Mouse (Mus musculus) activated CD4-positive, CD25-positive, alpha-beta regulatory T cell, adult 4 months (primary cell): ENCODE data around the gene Olfr74. TPM values are rescaled to one million over a fixed set of nuclear protein-coding genes. Genes with fewer than 3 reads are reported as not detected.
"Not testable (repeated sequence)": the region's sequence is repeated elsewhere in the genome, so short reads cannot be mapped to it uniquely, and the experiment has no call there.

ENCODE experiments used
- ATAC-seq: one replicate; pipeline ENCODE4 v1.8.0; 2017
- polyA plus RNA-seq, 2 experiments: library from polyadenylated mRNA; unstranded; fragments of 100-300 nt; shearing (Covaris generic); gene quantifications; one replicate each; pipeline ENCODE4 v1.2.1; 2017

The Olfr74 gene
- not detected for polyA plus RNA-seq

DNA sequence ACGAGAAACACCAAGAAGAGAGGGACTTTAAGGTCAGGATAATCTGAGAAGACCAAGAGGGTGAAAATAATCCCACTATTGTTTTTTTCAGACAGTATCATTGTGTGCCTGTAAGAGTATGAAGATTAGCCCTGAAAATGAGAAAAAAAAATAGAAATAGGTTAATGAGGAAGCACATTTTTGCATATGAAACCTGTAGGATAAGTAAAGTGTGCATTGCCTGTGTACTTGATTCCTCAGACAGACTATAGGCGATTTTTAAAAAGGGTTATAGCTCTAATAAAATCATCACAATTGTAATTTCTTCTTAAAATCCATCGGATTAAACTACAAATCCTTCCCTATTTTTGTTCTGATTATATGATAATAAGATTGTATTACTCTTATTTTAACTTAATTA lies at the start of gene Olfr74:
Gene Olfr74, minus strand, starts transcription at position 101 of the 400 bp plus-strand sequence.
- no peak for ATAC-seq

DNA sequence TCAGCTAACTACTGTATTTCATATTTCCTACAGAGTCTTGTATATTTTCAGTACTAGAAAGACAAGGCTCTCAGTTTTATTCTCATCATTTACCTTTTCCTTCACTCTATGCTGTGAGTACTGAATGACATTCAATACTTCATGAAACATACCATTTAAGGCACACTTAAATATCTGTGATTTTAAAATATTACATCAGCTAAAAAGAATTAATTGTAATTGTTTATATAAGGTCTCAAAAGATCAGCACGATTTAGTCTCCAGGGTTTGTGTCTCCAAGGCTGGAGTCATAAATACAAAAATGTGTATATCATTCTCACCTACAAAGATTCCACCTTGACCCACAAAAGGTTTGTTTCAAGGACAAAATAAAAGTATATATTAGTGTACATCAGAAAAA lies 48.0 kb upstream of the Olfr74 start, which contains the start of gene Olfr1161:
Gene Olfr1161, plus strand, starts transcription at position 301 of the 400 bp plus-strand sequence.
- ATAC-seq: not testable (repeated sequence)

DNA sequence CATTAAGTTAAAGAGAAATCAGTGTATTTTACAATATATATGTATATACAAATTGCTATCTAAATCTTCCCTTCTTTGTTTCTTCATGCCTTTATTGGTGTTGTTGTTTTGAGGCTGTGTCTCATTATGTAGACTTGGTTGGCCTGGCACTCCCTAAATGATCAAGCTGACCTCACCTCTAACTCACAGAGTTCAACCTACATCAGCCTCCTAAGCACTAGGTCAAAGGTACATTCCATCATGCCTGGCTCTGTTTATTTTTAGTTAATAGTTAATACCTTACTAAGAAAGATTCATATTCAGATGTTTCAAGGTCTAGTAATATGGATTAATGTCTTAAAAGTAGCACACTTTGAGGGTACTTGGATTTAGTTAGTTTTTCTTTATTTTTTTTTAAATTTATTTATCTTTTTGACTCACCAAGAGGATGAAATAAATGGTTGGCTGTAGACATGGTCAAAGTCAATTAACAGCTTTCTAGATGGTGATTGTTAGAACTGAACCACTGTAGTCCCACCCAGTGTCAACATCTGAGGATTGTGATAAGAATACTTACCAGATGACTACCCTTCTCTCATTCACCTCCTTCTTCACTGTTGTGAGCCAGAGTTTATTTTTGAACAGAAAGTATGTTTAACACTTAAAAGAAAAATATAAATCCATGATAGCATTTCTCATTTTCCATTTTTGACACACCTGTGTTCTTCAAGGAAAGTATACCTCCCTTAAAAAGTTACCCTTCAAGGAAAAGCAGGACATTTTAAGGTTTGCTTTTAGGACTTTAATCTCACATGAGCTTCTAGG lies 33.3 kb upstream of the Olfr74 start, which contains the start of gene Olfr1160:
Gene Olfr1160, minus strand, starts transcription at position 754 of the 804 bp plus-strand sequence.
- no peak for ATAC-seq

DNA sequence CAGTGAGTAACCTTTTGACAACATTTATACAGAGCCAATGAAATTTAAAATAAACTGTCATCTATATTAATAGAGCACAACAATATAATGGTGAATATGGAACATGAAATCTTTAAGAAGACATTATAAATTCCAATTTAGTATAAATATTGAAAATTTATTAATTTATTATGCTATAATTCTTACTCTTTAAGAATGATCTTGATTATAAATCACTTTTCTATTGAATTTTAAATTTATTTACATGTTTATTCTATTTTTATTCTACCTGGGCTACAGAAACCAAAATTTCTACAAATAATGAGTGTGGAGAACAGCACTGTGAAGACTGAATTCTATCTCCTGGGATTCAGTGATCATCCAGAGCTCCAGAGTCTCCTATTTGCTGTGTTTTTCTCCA lies 15.3 kb upstream of the Olfr74 start, which contains the start of gene Olfr1158:
Gene Olfr1158, plus strand, starts transcription at position 301 of the 400 bp plus-strand sequence.
- ATAC-seq: no peak

- ATAC-seq: no peak
These were observed 6.3 kb downstream of the Olfr74 start, which contains the start of gene Olfr1157 for GRCm38 (mm10) chr2:87968199-87968598. TSS of gene Olfr1157 (minus strand) at chr2:87968299.

DNA sequence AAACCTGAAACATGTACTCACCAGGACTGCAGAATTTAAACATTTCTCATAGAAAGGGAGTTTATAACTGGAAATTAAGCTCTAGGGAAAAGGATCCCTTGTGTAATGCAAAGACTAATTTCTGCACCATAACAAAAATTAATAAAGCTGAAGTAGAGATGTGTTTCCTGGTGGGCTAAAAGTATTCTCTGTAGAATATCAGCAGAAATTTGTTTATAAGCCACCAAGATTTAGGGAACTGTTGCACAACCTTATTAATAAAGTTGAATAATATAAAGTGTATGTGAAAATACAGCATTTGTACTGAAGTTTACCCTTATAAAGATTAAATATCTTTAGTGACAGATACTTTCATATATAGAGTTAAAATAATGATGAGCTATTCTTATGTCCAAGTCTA lies 21.5 kb downstream of the Olfr74 start, which contains the start of gene Olfr1156:
Gene Olfr1156, minus strand, starts transcription at position 101 of the 400 bp plus-strand sequence.
- no peak for ATAC-seq

DNA sequence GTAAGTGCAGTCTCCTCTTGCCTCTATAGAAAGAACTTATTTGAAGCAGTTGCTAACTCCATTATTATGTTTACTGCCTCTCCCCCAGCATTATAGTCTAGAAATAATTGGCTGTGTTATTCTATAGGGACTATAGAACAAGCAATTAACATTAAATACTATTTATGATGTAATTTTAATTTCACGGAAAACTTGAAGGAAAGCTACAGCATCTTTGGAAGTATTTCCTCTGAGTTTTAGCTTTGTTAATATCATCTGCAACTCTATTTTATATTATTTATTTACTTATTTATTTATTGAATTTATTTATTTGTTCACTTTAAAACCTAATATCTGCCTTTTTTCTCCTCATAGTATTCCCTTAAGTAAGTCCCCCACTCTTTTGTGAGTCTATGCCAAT lies 29.4 kb downstream of the Olfr74 start, which contains the start of gene Olfr1155:
Gene Olfr1155, minus strand, starts transcription at position 101 of the 400 bp plus-strand sequence.
- ATAC-seq: no peak

Other genes with a start within 250 kb of the Olfr74 start
- gene Olfr1138, start 234.7 kb downstream of the Olfr74 start, polyA plus RNA-seq: not detected
- gene Olfr1140, start 230.9 kb downstream of the Olfr74 start, polyA plus RNA-seq: not detected
- gene Olfr1141, start 220.7 kb downstream of the Olfr74 start, polyA plus RNA-seq: not detected
- not detected for gene Olfr152, start 195.2 kb downstream of the Olfr74 start, polyA plus RNA-seq
- gene Olfr1143, start 174.1 kb downstream of the Olfr74 start, polyA plus RNA-seq: not detected
- gene Olfr1145, start 164.8 kb downstream of the Olfr74 start, polyA plus RNA-seq: not detected
- gene Olfr1148, start 144.1 kb downstream of the Olfr74 start, polyA plus RNA-seq: not detected
- gene Olfr1150-ps1, start 130.7 kb downstream of the Olfr74 start, polyA plus RNA-seq: not detected
- not detected for gene Olfr1151, start 118.8 kb downstream of the Olfr74 start, polyA plus RNA-seq
- gene Olfr1152, start 108.2 kb downstream of the Olfr74 start, polyA plus RNA-seq: under 1 TPM in 1 of 2 experiments, not detected in 1; 0.08 TPM
- gene Olfr1153, start 79.7 kb downstream of the Olfr74 start, polyA plus RNA-seq: not detected
- not detected for gene Olfr1154, start 69.5 kb downstream of the Olfr74 start, polyA plus RNA-seq
- not detected for gene Olfr1155, start 29.5 kb downstream of the Olfr74 start, polyA plus RNA-seq
- gene Olfr1156, start 21.6 kb downstream of the Olfr74 start, polyA plus RNA-seq: under 1 TPM in 1 of 2 experiments, not detected in 1; 0.20 TPM
- gene Olfr1157, start 6.4 kb downstream of the Olfr74 start, polyA plus RNA-seq: under 1 TPM in 1 of 2 experiments, not detected in 1; 0.15 TPM
- not detected for gene Olfr1158, start 15.4 kb upstream of the Olfr74 start, polyA plus RNA-seq
- not detected for gene Olfr1160, start 33.6 kb upstream of the Olfr74 start, polyA plus RNA-seq
- gene Olfr1161, start 48.1 kb upstream of the Olfr74 start, polyA plus RNA-seq: not detected
- not detected for gene Olfr73, start 63.0 kb upstream of the Olfr74 start, polyA plus RNA-seq
- not detected for gene Olfr1162, start 76.5 kb upstream of the Olfr74 start, polyA plus RNA-seq
- gene Olfr1163, start 97.2 kb upstream of the Olfr74 start, polyA plus RNA-seq: not detected
- not detected for gene Olfr1164, start 119.3 kb upstream of the Olfr74 start, polyA plus RNA-seq
- under 1 TPM in 1 of 2 experiments, not detected in 1; 0.17 TPM for gene Olfr1166, start 153.6 kb upstream of the Olfr74 start, polyA plus RNA-seq
- gene Olfr1167, start 180.5 kb upstream of the Olfr74 start, polyA plus RNA-seq: under 1 TPM in 1 of 2 experiments, not detected in 1; 0.11 TPM
- gene Olfr1168, start 207.2 kb upstream of the Olfr74 start, polyA plus RNA-seq: not detected